Mouse (Mus musculus): Measurements from ENCODE around the gene Zscan12.

DNA sequence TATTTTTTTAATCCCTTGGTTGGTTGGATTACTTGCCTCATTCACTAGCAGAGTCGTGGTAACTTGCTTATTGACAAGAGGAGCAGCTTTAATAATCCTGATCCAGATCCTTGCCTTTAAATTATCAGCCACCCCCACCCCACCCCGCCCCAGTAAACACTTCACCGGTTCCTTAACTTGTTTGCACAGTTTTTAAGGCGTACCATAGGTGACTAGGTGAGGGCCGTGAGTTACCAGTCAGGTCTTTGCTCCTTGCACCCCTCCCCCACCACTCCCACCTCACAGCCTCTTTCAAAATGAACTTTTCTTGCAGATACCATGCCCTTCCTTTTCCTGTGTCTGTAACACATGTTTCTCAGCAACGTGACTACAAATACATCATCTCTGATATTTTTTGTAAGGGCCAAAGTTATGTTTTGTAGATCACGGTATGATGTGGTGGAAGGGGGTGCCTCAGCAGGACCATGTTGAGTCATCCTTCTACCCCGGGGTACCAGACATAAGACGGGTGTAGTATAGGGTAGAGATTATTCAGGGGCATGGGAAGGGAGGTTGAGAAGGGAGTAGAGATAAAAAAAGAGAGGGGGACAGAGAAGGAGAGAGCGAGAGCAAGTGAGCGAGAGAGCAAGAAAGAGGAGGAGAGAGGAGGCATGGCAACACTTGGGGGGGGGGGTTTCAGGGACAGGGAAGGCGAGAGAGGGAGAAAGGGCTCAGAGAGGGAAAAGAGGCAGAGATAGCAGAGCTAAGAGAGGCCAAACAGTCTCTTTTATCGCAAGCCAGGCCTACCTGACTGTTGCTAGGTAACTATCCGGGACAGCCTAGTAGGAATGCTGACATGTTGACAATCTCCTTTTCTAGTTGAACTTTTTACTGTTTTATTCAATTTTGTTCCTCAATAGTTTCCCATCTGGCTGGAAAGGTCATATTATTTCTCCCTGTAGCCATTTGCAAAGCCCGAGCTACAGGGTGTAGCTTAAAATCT lies 51.9 kb downstream of the Zscan12 start:
- TF ChIP-seq CTCF (conservative IDR thresholded peaks at IDR 0.05; ENCODE audit: low read length) (no peak), NANOG (IDR thresholded peaks at IDR 0.05; ENCODE audit: borderline replicate concordance, low read length) (no peak), POU5F1 (IDR thresholded peaks at IDR 0.05; ENCODE audit: borderline replicate concordance, low read length) (no peak)
